Mouse (Mus musculus): ENCODE results near the gene Krcc1.

DNA sequence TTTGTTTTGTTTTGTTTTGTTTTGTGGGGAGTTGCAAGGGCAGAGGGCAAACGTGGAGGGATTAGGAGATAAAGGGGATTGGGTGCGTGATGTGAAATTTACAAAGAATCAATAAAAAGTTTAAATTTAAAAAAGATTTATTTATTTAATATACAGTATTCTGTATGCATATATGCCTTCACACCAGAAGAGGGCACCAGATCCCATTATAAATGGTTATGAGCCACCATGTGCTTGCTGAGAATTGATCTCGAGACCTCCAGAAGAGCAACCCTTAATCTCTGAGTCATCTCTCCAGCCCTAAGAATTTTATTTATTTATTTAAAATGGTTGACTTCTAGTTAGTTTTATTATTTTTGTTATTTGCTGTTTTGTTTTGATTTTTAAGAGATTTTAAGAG lies 28.2 kb upstream of the Krcc1 start:
- no peak for TF ChIP-seq POLR2A (IDR thresholded peaks at IDR 0.05; ENCODE audit: low read depth, low read length)
- no peak for TF ChIP-seq POLR2AphosphoS2 (IDR thresholded peaks at IDR 0.05; ENCODE audit: low read depth, low read length)
- peak in 1 of 2 experiments; percentile 41; a peak in 1 of 4 replicates for TF ChIP-seq CTCF (conservative IDR thresholded peaks at IDR 0.05 in 1 of 2, IDR thresholded peaks at IDR 0.05 in 1 of 2; ENCODE audit: low read depth in 2 of 2, low read length in 2 of 2)
- TF ChIP-seq USF1 (IDR thresholded peaks at IDR 0.05; ENCODE audit: low read depth, low read length) = no peak
- TF ChIP-seq EP300 (IDR thresholded peaks at IDR 0.05; ENCODE audit: low read length) = no peak
- no peak for TF ChIP-seq MXI1 (IDR thresholded peaks at IDR 0.05; ENCODE audit: low read depth, low read length)
- no peak for TF ChIP-seq ZMIZ1 (IDR thresholded peaks at IDR 0.05; ENCODE audit: low read depth, low read length)
- TF ChIP-seq MAFK (IDR thresholded peaks at IDR 0.05; ENCODE audit: insufficient replicate concordance, low read length) = no peak
- TF ChIP-seq KAT2A (IDR thresholded peaks at IDR 0.05; ENCODE audit: insufficient replicate concordance, low read length) = no peak

Data from CH12.LX (cell line).